36 mouse cellular contexts compared by ENCODE assay signal in the genomic region with DNA sequence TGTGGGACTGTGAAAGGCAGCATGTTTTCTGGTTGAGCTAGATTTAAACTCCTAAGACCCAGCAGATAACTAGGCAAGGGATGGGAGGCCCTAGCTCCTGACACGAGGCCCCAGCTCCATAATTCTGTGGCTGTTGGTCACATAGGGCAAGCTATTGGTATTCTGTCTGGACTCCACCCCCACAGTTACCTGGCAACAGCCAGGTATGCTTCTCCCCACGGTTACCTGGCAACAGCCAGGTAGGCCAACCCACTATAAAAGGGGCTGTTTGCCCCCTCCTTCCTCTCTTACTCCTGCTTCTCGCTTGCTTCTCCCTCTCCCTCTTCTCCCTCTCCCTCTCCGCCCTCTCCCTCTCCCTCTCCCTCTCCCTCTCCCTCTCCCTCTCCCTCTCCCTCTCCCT. TPM values are rescaled to one million over a fixed set of nuclear protein-coding genes. Genes with fewer than 3 reads are reported as not detected.
"Had no signal": no experiment of that assay in that cellular context is flagged by ENCODE, and none has a peak within 500 bp of the region (broad histone marks: within the 10 kb centered on the region; RNA-seq: fewer than 3 reads in every experiment).

No protein-coding gene starts in this region.

- H3K4me3 ChIP-seq: heart, embryonic 10.5 days; heart, embryonic 12.5 days; heart, embryonic 13.5 days; heart, embryonic 15.5 days; hindbrain, embryonic 10.5 days; hindbrain, embryonic 12.5 days; hindbrain, embryonic 13.5 days; hindbrain, embryonic 15.5 days; intestine, embryonic 15.5 days; kidney, embryonic 15.5 days; layer of hippocampus, adult 2 months had no signal

- H3K4me2 ChIP-seq: heart, embryonic 11.5 days; heart, embryonic 12.5 days; heart, embryonic 13.5 days; heart, embryonic 15.5 days; hindbrain, embryonic 12.5 days; hindbrain, embryonic 13.5 days; hindbrain, embryonic 14.5 days; hindbrain, embryonic 15.5 days; intestine, embryonic 15.5 days; kidney, embryonic 15.5 days had no signal

- H3K27ac ChIP-seq: heart, embryonic 10.5 days; heart, embryonic 13.5 days; heart, embryonic 15.5 days; hindbrain, embryonic 10.5 days; hindbrain, embryonic 12.5 days; hindbrain, embryonic 13.5 days; hindbrain, embryonic 14.5 days; hindbrain, embryonic 15.5 days; hindbrain, postnatal 0 days; intestine, embryonic 15.5 days; kidney, embryonic 15.5 days; kidney, postnatal 0 days; layer of hippocampus, adult 2 months had no signal

- H3K36me3 ChIP-seq: heart, embryonic 10.5 days; heart, embryonic 12.5 days; heart, embryonic 13.5 days; heart, embryonic 15.5 days; hindbrain, embryonic 10.5 days; hindbrain, embryonic 12.5 days; hindbrain, embryonic 13.5 days; hindbrain, embryonic 15.5 days; intestine, embryonic 15.5 days; kidney, embryonic 15.5 days had no signal

- H3K9me3 ChIP-seq: heart, embryonic 10.5 days; hindbrain, embryonic 12.5 days; hindbrain, embryonic 15.5 days; intestine, embryonic 15.5 days; kidney, embryonic 15.5 days had no signal

- H3K4me1 ChIP-seq: heart, embryonic 10.5 days; heart, embryonic 12.5 days; heart, embryonic 13.5 days; heart, embryonic 15.5 days; hindbrain, embryonic 12.5 days; hindbrain, embryonic 13.5 days; hindbrain, embryonic 15.5 days; intestine, embryonic 15.5 days; kidney, embryonic 15.5 days had no signal

- DNase-seq: heart, postnatal 10 days; heart, postnatal 14 days; heart, postnatal 36 days; heart, postnatal 4 days; kidney, adult 11 months; kidney, adult 18-20 months; kidney, adult 2 months; kidney, adult 8-10 months; kidney, adult 9 months; kidney, postnatal 10 days; kidney, postnatal 25 days; kidney, postnatal 36 days; kidney, postnatal 4 days; layer of hippocampus, adult 9-11 months; layer of hippocampus, postnatal 36 days had no signal

- H3K9ac ChIP-seq: heart, embryonic 12.5 days; heart, embryonic 13.5 days; heart, embryonic 15.5 days; hindbrain, embryonic 12.5 days; hindbrain, embryonic 13.5 days; hindbrain, embryonic 14.5 days; hindbrain, embryonic 15.5 days; intestine, embryonic 15.5 days; kidney, embryonic 15.5 days had no signal

- ATAC-seq: hindbrain, embryonic 16.5 days; hindbrain, postnatal 0 days; inflammation-experienced regulatory T-cells, adult 6 months; intestine, embryonic 15.5 days; intestine, embryonic 16.5 days; intestine, postnatal 0 days had no signal

- H3K27me3 ChIP-seq: heart, embryonic 12.5 days; heart, embryonic 13.5 days; heart, embryonic 15.5 days; hindbrain, embryonic 12.5 days; hindbrain, embryonic 13.5 days; hindbrain, embryonic 15.5 days; intestine, embryonic 15.5 days; kidney, embryonic 15.5 days had no signal

RNA-seq across cellular contexts. Expression of a gene that starts 38.9 kb away (rescaled TPM):
- polyA plus RNA-seq: heart, embryonic 12.5 days; heart, embryonic 13.5 days; heart, postnatal 0 days; intestine, postnatal 0 days; large intestine, adult 2 months had no signal
